Mouse (Mus musculus): ENCODE measurements around the gene Dnah12. TPM values are rescaled to one million over a fixed set of nuclear protein-coding genes. Genes with fewer than 3 reads are reported as not detected.
A peak's percentile ranks its signal among the peaks of the same experiment; 100 is the strongest.

Dnah12 gene
- 0.06 and 0.07 TPM in 2 replicates for polyA plus RNA-seq (2015; fragmentation: Nextera tagmentation; extraction: Ambion mirVana)

DNA sequence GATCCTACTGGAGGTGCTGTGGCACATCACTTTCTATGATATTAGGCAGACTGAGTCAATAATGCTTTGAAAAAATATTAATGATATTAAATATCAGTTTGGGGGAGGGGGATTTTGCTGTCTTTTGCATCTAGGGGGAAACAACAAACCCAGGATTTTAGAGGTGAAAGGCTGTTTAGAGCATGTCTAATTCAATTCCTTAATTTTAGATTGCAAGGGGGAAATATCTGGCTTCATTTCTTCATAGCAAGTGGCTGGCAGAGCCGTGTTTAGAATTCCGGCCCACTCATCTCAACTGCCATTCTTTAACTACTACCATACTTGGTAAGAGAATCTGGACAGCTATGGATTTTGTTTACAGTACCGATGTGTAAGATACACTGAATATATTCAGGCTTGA is at the start of gene Dnah12:
Dnah12 (plus strand) TSS at position 301 of the 400 bp plus-strand sequence.
- H3K9me3 ChIP-seq (ENCODE audit: control insufficient read depth, low read length), result no peaks in the 10 kb centered on the region
- no peak within 1 kb of the TSS for H3K4me2 ChIP-seq (ENCODE audit: low read depth, low read length)
- H3K4me1 ChIP-seq (ENCODE audit: control insufficient read depth, insufficient read depth, low read length), result no peaks in the 10 kb centered on the region
- WGBS, result 71% methylated on average over 3 of the region's 3 CpGs
- H3K27ac ChIP-seq (ENCODE audit: low read length), result no peak within 1 kb of the TSS
- H3K36me3 ChIP-seq (ENCODE audit: control insufficient read depth, insufficient read depth, low read length), result no peaks in the 10 kb centered on the region
- H3K9ac ChIP-seq (ENCODE audit: low read depth, low read length), result no peak within 1 kb of the TSS
- H3K4me3 ChIP-seq (ENCODE audit: low read length), result no peak within 1 kb of the TSS
- no peaks in the 10 kb centered on the region for H3K27me3 ChIP-seq (replicated peaks; ENCODE audit: control insufficient read depth, insufficient read depth, low read length)
- ATAC-seq, result no peak

DNA sequence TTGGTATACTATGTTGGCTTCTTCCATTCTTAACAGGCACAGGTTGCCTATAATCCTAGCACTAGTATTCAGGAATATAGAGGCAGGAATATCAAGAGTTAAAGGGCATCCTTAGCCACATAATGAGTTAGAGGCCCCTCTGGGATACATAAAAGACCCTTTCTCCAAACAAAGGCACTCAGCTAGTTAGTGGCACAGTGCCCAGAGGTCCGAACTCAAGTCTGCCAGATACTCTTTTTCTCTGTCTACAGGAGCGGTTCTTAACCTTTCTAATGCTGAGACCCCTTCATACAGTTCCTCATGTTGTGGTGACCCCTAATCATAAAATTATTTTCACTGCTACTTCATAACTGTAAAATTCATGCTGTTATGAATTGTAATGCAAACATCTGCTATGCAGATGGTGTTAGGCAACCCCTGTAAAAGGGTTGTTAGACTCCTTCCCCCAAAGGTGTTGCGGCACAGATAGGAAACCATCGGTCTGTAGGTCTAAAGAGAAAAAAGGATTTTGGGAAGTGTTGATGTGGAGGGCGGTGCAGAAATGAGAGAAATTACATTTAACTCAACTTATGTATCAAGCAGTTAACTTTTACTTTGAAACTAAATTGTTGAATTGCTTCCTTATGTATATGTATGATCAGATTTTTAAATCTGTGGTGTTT is 47.0 kb upstream of the Dnah12 start:
- no peak overlapping the region for H3K4me2 ChIP-seq (ENCODE audit: low read depth, low read length)
- H3K9me3 ChIP-seq (ENCODE audit: control insufficient read depth, low read length), result no peaks in the 10 kb centered on the region
- no peak overlapping the region for H3K9ac ChIP-seq (ENCODE audit: low read depth, low read length)
- no peak for ATAC-seq
- H3K4me3 ChIP-seq (ENCODE audit: low read length), result no peak overlapping the region
- no peak overlapping the region for H3K27ac ChIP-seq (ENCODE audit: low read length)
- 0 out of 2 replicates have a peak, but pooled peaks cover 2% of the 10 kb centered on the region for H3K4me1 ChIP-seq (ENCODE audit: control insufficient read depth, insufficient read depth, low read length)
- WGBS, result 70% methylated on average over 5 of the region's 5 CpGs
- 0 out of 2 replicates have a peak, but pooled peaks cover 5% of the 10 kb centered on the region for H3K36me3 ChIP-seq (ENCODE audit: control insufficient read depth, insufficient read depth, low read length)
- no peaks in the 10 kb centered on the region for H3K27me3 ChIP-seq (replicated peaks; ENCODE audit: control insufficient read depth, insufficient read depth, low read length)

DNA sequence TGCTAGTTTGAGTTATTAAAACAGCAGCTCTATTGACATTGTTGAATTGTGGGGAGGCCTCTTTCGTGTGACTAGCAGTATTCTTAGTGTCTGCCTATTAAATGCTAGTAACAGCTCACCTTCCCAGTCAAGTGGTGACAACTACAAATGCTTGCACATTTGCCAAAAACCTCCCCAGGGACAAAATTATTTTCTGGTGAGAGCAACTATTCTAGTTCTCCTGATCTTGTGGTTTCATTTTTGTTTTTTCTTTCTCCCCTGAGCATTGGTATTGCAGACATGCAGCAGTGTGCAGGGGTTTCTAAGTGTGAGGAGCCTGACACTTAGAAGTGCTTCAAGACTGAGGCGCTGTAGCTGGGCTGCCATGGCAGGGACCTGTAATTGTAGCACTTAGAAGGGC is 45.3 kb upstream of the Dnah12 start:
- H3K27ac ChIP-seq (ENCODE audit: low read length), result no peak overlapping the region
- no peaks in the 10 kb centered on the region for H3K9me3 ChIP-seq (ENCODE audit: control insufficient read depth, low read length)
- no peak overlapping the region for H3K9ac ChIP-seq (ENCODE audit: low read depth, low read length)
- 79% methylated on average over 2 of the region's 2 CpGs for WGBS
- H3K4me3 ChIP-seq (ENCODE audit: low read length), result no peak overlapping the region
- 0 out of 2 replicates have a peak, but pooled peaks cover 2% of the 10 kb centered on the region for H3K4me1 ChIP-seq (ENCODE audit: control insufficient read depth, insufficient read depth, low read length)
- no peaks in the 10 kb centered on the region for H3K27me3 ChIP-seq (replicated peaks; ENCODE audit: control insufficient read depth, insufficient read depth, low read length)
- H3K4me2 ChIP-seq (ENCODE audit: low read depth, low read length), result no peak overlapping the region
- 0 out of 2 replicates have a peak, but pooled peaks cover 5% of the 10 kb centered on the region for H3K36me3 ChIP-seq (ENCODE audit: control insufficient read depth, insufficient read depth, low read length)
- ATAC-seq, result no peak

DNA sequence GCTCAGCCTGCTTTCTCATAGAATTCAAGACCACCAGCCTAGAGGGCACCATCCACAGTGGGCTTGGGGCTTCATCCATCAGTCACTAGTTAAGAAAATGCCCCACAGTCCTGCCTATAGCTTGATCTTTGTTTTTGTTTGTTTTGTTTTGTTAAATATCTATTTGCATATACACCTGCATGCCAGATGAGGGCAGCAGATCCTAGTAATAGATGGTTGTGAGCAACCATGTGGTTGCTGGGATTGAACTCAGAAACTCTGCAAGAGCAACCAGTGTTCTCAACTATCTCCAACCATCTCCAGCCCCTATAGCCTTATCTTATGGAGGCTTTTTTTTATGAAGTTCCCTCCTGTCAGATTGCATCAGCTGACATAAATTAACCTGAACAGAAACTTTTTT is 41.2 kb upstream of the Dnah12 start:
- Histone ChIP-seq H3K9me3 (ENCODE audit: control insufficient read depth, low read length) (no peaks in the 10 kb centered on the region), H3K4me3 (ENCODE audit: low read length) (no peak overlapping the region), H3K4me1 (ENCODE audit: control insufficient read depth, insufficient read depth, low read length) (no peaks in the 10 kb centered on the region), H3K36me3 (ENCODE audit: control insufficient read depth, insufficient read depth, low read length) (peaks cover 11% of the 10 kb centered on the region; the same call in 1 of the 2 replicates), H3K9ac (ENCODE audit: low read depth, low read length) (no peak overlapping the region), H3K27me3 (replicated peaks; ENCODE audit: control insufficient read depth, insufficient read depth, low read length) (no peaks in the 10 kb centered on the region), H3K4me2 (ENCODE audit: low read depth, low read length) (no peak overlapping the region), H3K27ac (ENCODE audit: low read length) (no peak overlapping the region)
- no peak for ATAC-seq

DNA sequence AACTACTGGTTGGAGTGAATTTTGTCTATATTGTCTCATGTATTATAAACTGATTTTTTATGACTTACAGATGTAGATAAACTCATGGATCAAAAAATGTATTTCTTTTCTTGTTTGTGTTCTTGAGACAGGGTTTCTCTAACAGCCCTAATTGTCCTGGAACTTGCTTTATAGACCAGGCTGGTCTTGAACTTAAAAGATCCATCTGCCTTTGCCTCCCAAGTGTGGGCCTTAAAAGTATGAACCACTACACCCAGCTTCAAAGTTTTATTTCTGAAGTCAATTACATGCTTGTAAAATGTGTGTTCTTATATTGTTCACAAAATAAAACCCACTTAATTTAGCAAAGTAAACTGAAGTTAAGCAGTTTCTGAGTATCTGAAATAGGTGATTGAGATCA is 34.9 kb upstream of the Dnah12 start:
- Histone ChIP-seq H3K27ac (ENCODE audit: low read length) (no peak overlapping the region), H3K9me3 (ENCODE audit: control insufficient read depth, low read length) (no peaks in the 10 kb centered on the region), H3K9ac (ENCODE audit: low read depth, low read length) (no peak overlapping the region), H3K4me2 (ENCODE audit: low read depth, low read length) (no peak overlapping the region), H3K4me3 (ENCODE audit: low read length) (no peak overlapping the region), H3K4me1 (ENCODE audit: control insufficient read depth, insufficient read depth, low read length) (peaks cover 3% of the 10 kb centered on the region; the same call in 1 of the 2 replicates), H3K36me3 (ENCODE audit: control insufficient read depth, insufficient read depth, low read length) (peaks cover 8% of the 10 kb centered on the region), H3K27me3 (replicated peaks; ENCODE audit: control insufficient read depth, insufficient read depth, low read length) (no peaks in the 10 kb centered on the region)
- ATAC-seq, result no peak

DNA sequence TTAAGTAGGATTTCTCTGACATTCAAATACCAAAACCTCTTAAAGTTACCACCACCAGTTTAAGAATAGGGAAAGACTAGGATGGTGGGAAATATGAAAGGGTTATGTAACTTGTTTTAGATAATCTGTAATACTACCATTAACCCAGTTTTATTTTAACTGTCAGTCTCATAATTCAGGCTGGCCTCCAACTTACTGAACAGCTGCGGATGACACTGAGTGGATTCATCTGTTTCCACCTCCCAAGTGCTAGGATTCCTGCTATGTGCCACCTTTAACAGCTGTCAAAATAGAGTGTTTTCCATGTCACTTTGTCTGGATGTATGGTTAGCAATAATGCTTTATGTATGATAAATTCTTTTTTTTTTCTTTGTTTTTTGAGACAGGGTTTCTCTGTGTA is 32.8 kb upstream of the Dnah12 start:
- Histone ChIP-seq H3K4me2 (ENCODE audit: low read depth, low read length) (no peak overlapping the region), H3K9me3 (ENCODE audit: control insufficient read depth, low read length) (no peaks in the 10 kb centered on the region), H3K36me3 (ENCODE audit: control insufficient read depth, insufficient read depth, low read length) (peaks cover 3% of the 10 kb centered on the region; the same call in 1 of the 2 replicates), H3K4me1 (ENCODE audit: control insufficient read depth, insufficient read depth, low read length) (peaks cover 3% of the 10 kb centered on the region; the same call in 1 of the 2 replicates), H3K9ac (ENCODE audit: low read depth, low read length) (no peak overlapping the region), H3K27ac (ENCODE audit: low read length) (no peak overlapping the region), H3K4me3 (ENCODE audit: low read length) (no peak overlapping the region), H3K27me3 (replicated peaks; ENCODE audit: control insufficient read depth, insufficient read depth, low read length) (no peaks in the 10 kb centered on the region)
- ATAC-seq, result no peak
- 90% methylated on average over 1 of the region's 1 CpGs for WGBS

DNA sequence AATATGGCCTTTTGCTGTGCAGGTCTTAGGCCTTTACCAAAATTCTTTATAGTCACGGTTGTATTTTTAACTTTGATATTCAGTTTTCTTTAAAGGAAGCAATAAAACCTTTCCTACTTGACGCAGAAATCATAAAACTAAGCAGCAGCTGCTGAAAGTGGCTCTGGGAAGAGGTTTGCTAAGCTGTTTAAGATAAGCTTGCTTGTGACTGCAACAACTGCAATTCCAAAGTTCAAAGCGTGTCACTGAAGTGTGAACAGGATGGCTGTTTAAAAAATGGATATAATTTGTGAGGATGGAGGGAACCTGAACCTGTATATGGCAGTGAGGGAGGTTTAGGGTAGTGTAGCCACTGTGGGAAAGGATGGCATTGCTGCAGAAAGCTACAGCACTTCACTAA is 31.1 kb upstream of the Dnah12 start:
- Histone ChIP-seq H3K36me3 (ENCODE audit: control insufficient read depth, insufficient read depth, low read length) (peaks cover 2% of the 10 kb centered on the region; the same call in 1 of the 2 replicates), H3K4me3 (ENCODE audit: low read length) (no peak overlapping the region), H3K4me2 (ENCODE audit: low read depth, low read length) (no peak overlapping the region), H3K9me3 (ENCODE audit: control insufficient read depth, low read length) (no peaks in the 10 kb centered on the region), H3K4me1 (ENCODE audit: control insufficient read depth, insufficient read depth, low read length) (peaks cover 7% of the 10 kb centered on the region), H3K27me3 (replicated peaks; ENCODE audit: control insufficient read depth, insufficient read depth, low read length) (no peaks in the 10 kb centered on the region), H3K9ac (ENCODE audit: low read depth, low read length) (no peak overlapping the region), H3K27ac (ENCODE audit: low read length) (peak overlapping the region; percentile 19)
- ATAC-seq, result peak; percentile 80
- 52% methylated on average over 3 of the region's 3 CpGs for WGBS

DNA sequence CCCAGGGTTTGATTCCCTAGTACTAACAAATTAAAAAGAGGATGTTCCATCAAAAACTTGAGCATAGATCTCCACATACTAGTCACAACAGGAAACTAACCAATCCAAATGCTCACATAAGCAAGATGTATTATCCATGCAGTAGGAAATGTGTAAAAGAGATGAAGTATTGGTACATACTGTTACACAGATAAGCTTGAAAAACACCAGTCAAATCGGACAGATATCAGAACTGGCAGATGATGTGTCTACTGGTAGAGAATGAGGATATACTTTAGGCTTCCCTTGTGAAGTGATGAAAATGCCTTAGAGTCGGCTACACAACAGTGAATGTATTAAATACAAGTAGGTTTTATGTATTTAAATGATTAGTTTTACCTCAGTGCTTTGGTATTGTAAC is 30.6 kb upstream of the Dnah12 start:
- H3K9ac ChIP-seq (ENCODE audit: low read depth, low read length), result no peak overlapping the region
- peaks cover 2% of the 10 kb centered on the region; the same call in 1 of the 2 replicates for H3K36me3 ChIP-seq (ENCODE audit: control insufficient read depth, insufficient read depth, low read length)
- H3K4me1 ChIP-seq (ENCODE audit: control insufficient read depth, insufficient read depth, low read length), result peaks cover 10% of the 10 kb centered on the region
- no peak; the same call in none of the 2 replicates for ATAC-seq
- no peaks in the 10 kb centered on the region for H3K9me3 ChIP-seq (ENCODE audit: control insufficient read depth, low read length)
- no peaks in the 10 kb centered on the region for H3K27me3 ChIP-seq (replicated peaks; ENCODE audit: control insufficient read depth, insufficient read depth, low read length)
- peak overlapping the region; percentile 19 for H3K27ac ChIP-seq (ENCODE audit: low read length)
- WGBS, result 72% methylated on average over 2 of the region's 2 CpGs
- H3K4me3 ChIP-seq (ENCODE audit: low read length), result no peak overlapping the region
- no peak overlapping the region for H3K4me2 ChIP-seq (ENCODE audit: low read depth, low read length)

DNA sequence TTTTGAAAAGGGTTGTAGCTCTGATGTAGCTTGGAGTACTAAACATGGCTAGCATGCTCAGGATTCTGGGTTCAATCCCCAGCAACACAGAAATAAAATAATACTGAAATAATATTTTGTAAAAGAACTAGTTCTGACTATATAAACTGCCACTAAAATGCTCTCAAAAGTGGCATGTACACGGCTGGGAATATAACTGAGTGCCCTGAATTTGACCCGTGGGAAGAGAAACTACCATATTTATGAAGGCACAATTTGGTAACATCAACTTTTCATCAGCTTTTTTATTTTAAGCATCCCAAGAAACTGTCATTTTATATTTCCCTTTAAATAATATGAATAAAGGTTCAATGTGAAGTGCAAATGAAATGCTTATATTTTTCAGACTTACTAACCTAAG is 29.2 kb upstream of the Dnah12 start:
- Histone ChIP-seq H3K4me2 (ENCODE audit: low read depth, low read length) (no peak overlapping the region), H3K27me3 (replicated peaks; ENCODE audit: control insufficient read depth, insufficient read depth, low read length) (no peaks in the 10 kb centered on the region), H3K36me3 (ENCODE audit: control insufficient read depth, insufficient read depth, low read length) (no peaks in the 10 kb centered on the region; the same call in 1 of the 2 replicates), H3K4me3 (ENCODE audit: low read length) (no peak overlapping the region), H3K9ac (ENCODE audit: low read depth, low read length) (no peak overlapping the region), H3K4me1 (ENCODE audit: control insufficient read depth, insufficient read depth, low read length) (peaks cover 10% of the 10 kb centered on the region), H3K27ac (ENCODE audit: low read length) (no peak overlapping the region), H3K9me3 (ENCODE audit: control insufficient read depth, low read length) (no peaks in the 10 kb centered on the region)
- 91% methylated on average over 2 of the region's 2 CpGs for WGBS
- no peak for ATAC-seq
